15 mouse cellular contexts compared by ENCODE assay signal in the genomic region with DNA sequence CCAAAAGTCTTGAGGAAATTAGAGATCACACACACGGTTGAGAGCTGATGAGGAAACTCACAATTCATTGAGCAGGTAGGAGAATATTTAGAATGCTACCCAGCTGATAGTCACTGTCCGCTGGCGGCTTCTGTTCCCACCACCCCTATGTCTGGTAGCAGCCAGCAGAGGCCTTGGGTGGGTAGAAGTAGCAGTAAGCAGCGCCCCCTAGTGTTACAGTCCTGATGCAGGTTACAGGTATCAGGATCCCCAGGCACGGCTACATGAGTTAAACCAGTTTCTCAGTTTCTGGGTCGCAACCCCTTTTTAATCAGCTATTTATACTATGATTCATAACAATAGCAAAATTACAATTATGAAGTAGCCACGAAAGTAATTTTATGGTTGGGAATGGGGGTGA.
DNase-seq lines count a peak whose midpoint lies in the region; ATAC-seq and TF ChIP-seq lines count a peak whose summit lies in the region.
"Had no signal": no experiment of that assay in that cellular context is flagged by ENCODE, and none has a peak within 500 bp of the region (broad histone marks: within the 10 kb centered on the region; RNA-seq: fewer than 3 reads in every experiment).

No protein-coding gene starts in this region.

- no peak for ATAC-seq in liver, embryonic 14.5 days (ENCODE audit: insufficient read depth)
- no peak for ATAC-seq in liver, embryonic 12.5 days
- ATAC-seq: forebrain, postnatal 0 days; midbrain, embryonic 13.5 days had no signal

- no peak for TF ChIP-seq EP300 in liver, embryonic 14.5 days (IDR thresholded peaks at IDR 0.05; ENCODE audit: low read depth)

- H3K27ac ChIP-seq in liver, embryonic 14.5 days, result no peak overlapping the region
- H3K27ac ChIP-seq in liver, embryonic 12.5 days, result no peak overlapping the region
- H3K27ac ChIP-seq: hindbrain, embryonic 13.5 days; macrophage; midbrain, embryonic 13.5 days had no signal

- no peak for DNase-seq in liver, embryonic 14.5 days (ENCODE audit: low read depth in 3 of 3, low spot score in 3 of 3)
- DNase-seq in A20 (ENCODE audit: low read depth, low spot score), result peak; percentile 52
- DNase-seq in ZHBTc4 (ENCODE audit: low read depth, low spot score), result peak; percentile 63
- DNase-seq in heart, adult 8-10 months (ENCODE audit: low spot score), result no peak
- no peak for DNase-seq in left cerebral cortex, postnatal 25 days (ENCODE audit: low spot score in 2 of 2)
- DNase-seq: adrenal gland, postnatal 10 days; forebrain, postnatal 0 days; kidney, adult 11 months; layer of hippocampus, postnatal 36 days had no signal

- no peaks in the 10 kb centered on the region for H3K4me1 ChIP-seq in liver, embryonic 14.5 days (replicated peaks; ENCODE audit: control insufficient read depth in 2 of 2, insufficient read depth in 2 of 2, low read length in 1 of 2)
- H3K4me1 ChIP-seq in liver, embryonic 12.5 days, result no peaks in the 10 kb centered on the region
- H3K4me1 ChIP-seq in E14TG2a.4 (replicated peaks; ENCODE audit: low read depth, low read length), result no peaks in the 10 kb centered on the region
- H3K4me1 ChIP-seq: hindbrain, embryonic 13.5 days had no signal

- TF ChIP-seq CTCF in liver, embryonic 14.5 days (IDR thresholded peaks at IDR 0.05; ENCODE audit: low read depth), result peak; percentile 53
- peak; percentile 68 for TF ChIP-seq CTCF in E14TG2a.4 (conservative IDR thresholded peaks at IDR 0.05; ENCODE audit: low read length)

- H3K27me3 ChIP-seq in liver, embryonic 14.5 days (ENCODE audit: control insufficient read depth, insufficient read depth, low read length), result no peaks in the 10 kb centered on the region
- H3K27me3 ChIP-seq in liver, embryonic 12.5 days (replicated peaks), result no peaks in the 10 kb centered on the region
- no peaks in the 10 kb centered on the region for H3K27me3 ChIP-seq in E14TG2a.4 (ENCODE audit: insufficient read depth, low read length)
- H3K27me3 ChIP-seq: hindbrain, embryonic 13.5 days; midbrain, embryonic 13.5 days had no signal

- WGBS in liver, embryonic 14.5 days (ENCODE audit: insufficient replicate concordance), result 60% methylated on average over 7 of the region's 7 CpGs
- whole genome bisulfite sequencing in liver, embryonic 12.5 days (ENCODE audit: insufficient replicate concordance), result 58% methylated on average over 7 of the region's 7 CpGs

- H3K4me2 ChIP-seq in liver, embryonic 14.5 days (ENCODE audit: low read depth), result no peak overlapping the region
- H3K4me2 ChIP-seq in liver, embryonic 12.5 days, result no peak overlapping the region
- H3K4me2 ChIP-seq: hindbrain, embryonic 13.5 days; midbrain, embryonic 13.5 days had no signal

- H3K4me3 ChIP-seq in liver, embryonic 14.5 days (ENCODE audit: insufficient read depth in 1 of 2, low read depth in 2 of 2, low read length in 2 of 2), result no peak overlapping the region
- H3K4me3 ChIP-seq in liver, embryonic 12.5 days, result no peak overlapping the region
- H3K4me3 ChIP-seq in E14TG2a.4 (replicated peaks; ENCODE audit: low read length), result no peak overlapping the region
- H3K4me3 ChIP-seq: erythroblast, embryonic 14.5 days; hindbrain, embryonic 13.5 days; midbrain, embryonic 13.5 days had no signal

- no peaks in the 10 kb centered on the region for H3K9me3 ChIP-seq in liver, embryonic 14.5 days (ENCODE audit: control insufficient read depth, low read length)
- H3K9me3 ChIP-seq in liver, embryonic 12.5 days (replicated peaks), result no peaks in the 10 kb centered on the region
- peaks cover 6% of the 10 kb centered on the region; the same call in 1 of the 2 replicates for H3K9me3 ChIP-seq in E14TG2a.4 (ENCODE audit: low read length)
- H3K9me3 ChIP-seq: midbrain, embryonic 13.5 days had no signal

- H3K36me3 ChIP-seq in liver, embryonic 14.5 days (replicated peaks; ENCODE audit: control insufficient read depth, insufficient read depth, low read depth), result no peaks in the 10 kb centered on the region
- H3K36me3 ChIP-seq in liver, embryonic 12.5 days, result no peaks in the 10 kb centered on the region
- H3K36me3 ChIP-seq in E14TG2a.4 (ENCODE audit: insufficient read depth, low read length), result no peaks in the 10 kb centered on the region
- H3K36me3 ChIP-seq: hindbrain, embryonic 13.5 days; midbrain, embryonic 13.5 days had no signal

- intact Hi-C loops in left cerebral cortex, postnatal 25 days (cut with DNase I), result loop anchor here (1.0 kb wide), 1 partner anchor 117 kb away; no protein-coding TSS in a partner anchor

- no peak overlapping the region for H3K9ac ChIP-seq in liver, embryonic 14.5 days (replicated peaks)
- no peak overlapping the region for H3K9ac ChIP-seq in liver, embryonic 12.5 days
- H3K9ac ChIP-seq: forebrain, postnatal 0 days; hindbrain, embryonic 13.5 days; midbrain, embryonic 13.5 days had no signal

Comparison
In these comparisons a context has a peak if more than half of its experiments do, and no peak if none do; other contexts are left out.
1. DNase-seq: peak in A20 (single experiment) and ZHBTc4 (single experiment); none in liver, embryonic 14.5 days (0 of 3), heart, adult 8-10 months (single experiment) and left cerebral cortex, postnatal 25 days (0 of 2).